Mouse (Mus musculus) hindbrain, embryonic 13.5 days (tissue): ENCODE results near the gene Bag6. TPM values are rescaled to one million over a fixed set of nuclear protein-coding genes. Genes with fewer than 3 reads are reported as not detected.
A peak's percentile ranks its signal among the peaks of the same experiment; 100 is the strongest.

Source experiments
- ATAC-seq: fragments of 200-750 bp; cut with Nextera tagmentation; 2 replicates; pipeline ENCODE4 v1.8.0; 2017; ENCODE audit warnings: moderate TSS enrichment; ENCODE audit not compliant: low FRiP score
- H3K27ac ChIP-seq: fragments of 300-500 bp; sonication (generic); 2 replicates; pipeline ENCODE4 v1.5.1; 2015; ENCODE audit warnings: inconsistent platforms, mild to moderate bottlenecking, moderate library complexity
- H3K27me3 ChIP-seq: fragments of 300-500 bp; sonication (generic); 2 replicates; pipeline ENCODE4 v1.6.1; 2015; ENCODE audit warnings: mild to moderate bottlenecking, inconsistent platforms
- H3K36me3 ChIP-seq: fragments of 300-500 bp; sonication (generic); 2 replicates; pipeline ENCODE4 v1.6.1; 2015; ENCODE audit warnings: mild to moderate bottlenecking, inconsistent platforms
- H3K4me1 ChIP-seq: fragments of 300-500 bp; sonication (generic); replicated peaks from 2 replicates; pipeline ENCODE4 v1.6.1; 2015; ENCODE audit warnings: inconsistent platforms
- H3K4me2 ChIP-seq: fragments of 300-500 bp; sonication (generic); 2 replicates; pipeline ENCODE4 v1.6.1; 2015; ENCODE audit warnings: inconsistent platforms, mild to moderate bottlenecking, moderate library complexity
- H3K4me3 ChIP-seq: fragments of 300-500 bp; sonication (generic); 2 replicates; pipeline ENCODE4 v1.5.1; 2015; ENCODE audit warnings: mild to moderate bottlenecking, inconsistent platforms
- H3K9ac ChIP-seq: fragments of 300-500 bp; sonication (generic); 2 replicates; pipeline ENCODE4 v1.6.1; 2015; ENCODE audit warnings: mild to moderate bottlenecking, inconsistent platforms
- H3K9me3 ChIP-seq: fragments of 300-500 bp; sonication (generic); 2 replicates; pipeline ENCODE4 v1.6.1; 2016; ENCODE audit warnings: inconsistent platforms
- WGBS: fragments of 180-500 bp; shearing (Covaris S2); methylation state at CpG from one replicate; pipeline ENCODE4 v1.1.7; 2015; 5-methylcytosine and 5-hydroxymethylcytosine counted together
- polyA plus RNA-seq: library from polyadenylated mRNA; unstranded; fragments of >200 nt; fragmentation: Nextera tagmentation; extraction: Ambion mirVana; gene quantifications from 2 replicates; pipeline ENCODE4 v1.2.1, GENCODE M21; 2015

Gene Bag6
- polyA plus RNA-seq, 1 experiment from 2014 or later, result 76.5 TPM

GRCm38 (mm10) chr17:35101161-35101560 lies 33.8 kb upstream of the Bag6 start:
- no peaks in the 10 kb centered on the region for H3K27me3 ChIP-seq
- no peak overlapping the region for H3K4me3 ChIP-seq
- H3K36me3 ChIP-seq, result peaks cover 82% of the 10 kb centered on the region
- no peak for ATAC-seq
- no peak overlapping the region for H3K4me2 ChIP-seq
- H3K9ac ChIP-seq, result no peak overlapping the region
- no peaks in the 10 kb centered on the region for H3K9me3 ChIP-seq
- WGBS, result 93% methylated on average over 11 of the region's 11 CpGs
- no peak overlapping the region for H3K27ac ChIP-seq
- peaks cover 4% of the 10 kb centered on the region for H3K4me1 ChIP-seq

- H3K27ac ChIP-seq, result no peak overlapping the region
- H3K4me3 ChIP-seq, result no peak overlapping the region
- no peak for ATAC-seq
- H3K9ac ChIP-seq, result 0 out of 2 replicates have a peak overlapping the region, but pooled peaks have one; percentile 24
- 76% methylated on average over 8 of the region's 8 CpGs for WGBS
- no peak overlapping the region for H3K4me2 ChIP-seq
- H3K9me3 ChIP-seq, result no peaks in the 10 kb centered on the region
- H3K4me1 ChIP-seq, result peaks cover 7% of the 10 kb centered on the region
- H3K27me3 ChIP-seq, result no peaks in the 10 kb centered on the region
- H3K36me3 ChIP-seq, result peaks cover 70% of the 10 kb centered on the region
Measured at GRCm38 (mm10) chr17:35102299-35102698, 32.7 kb upstream of the Bag6 start.

- peaks cover 7% of the 10 kb centered on the region for H3K4me1 ChIP-seq
- H3K9me3 ChIP-seq, result no peaks in the 10 kb centered on the region
- WGBS, result 75% methylated on average over 6 of the region's 6 CpGs
- no peaks in the 10 kb centered on the region for H3K27me3 ChIP-seq
- H3K36me3 ChIP-seq, result peaks cover 61% of the 10 kb centered on the region
- peak overlapping the region; percentile 24; the same call in 1 of the 2 replicates for H3K9ac ChIP-seq
- no peak overlapping the region for H3K4me2 ChIP-seq
- H3K4me3 ChIP-seq, result no peak overlapping the region
- no peak for ATAC-seq
- H3K27ac ChIP-seq, result no peak overlapping the region
Measured at GRCm38 (mm10) chr17:35103221-35103690, 31.7 kb upstream of the Bag6 start.

GRCm38 (mm10) chr17:35104079-35104478 lies 30.9 kb upstream of the Bag6 start:
- WGBS, result 96% methylated on average over 7 of the region's 7 CpGs
- Histone ChIP-seq H3K4me2 (no peak overlapping the region), H3K27ac (no peak overlapping the region), H3K4me3 (no peak overlapping the region), H3K27me3 (no peaks in the 10 kb centered on the region), H3K4me1 (peaks cover 7% of the 10 kb centered on the region), H3K9me3 (no peaks in the 10 kb centered on the region), H3K36me3 (peaks cover 52% of the 10 kb centered on the region), H3K9ac (0 out of 2 replicates have a peak overlapping the region, but pooled peaks have one; percentile 13)
- no peak for ATAC-seq

- no peaks in the 10 kb centered on the region for H3K9me3 ChIP-seq
- no peaks in the 10 kb centered on the region for H3K27me3 ChIP-seq
- no peak for ATAC-seq
- H3K4me3 ChIP-seq, result no peak overlapping the region
- peaks cover 46% of the 10 kb centered on the region for H3K36me3 ChIP-seq
- H3K4me1 ChIP-seq, result peaks cover 7% of the 10 kb centered on the region
- no peak overlapping the region for H3K4me2 ChIP-seq
- 80% methylated on average over 6 of the region's 6 CpGs for WGBS
- H3K27ac ChIP-seq, result no peak overlapping the region
- no peak overlapping the region for H3K9ac ChIP-seq
Measured at GRCm38 (mm10) chr17:35104754-35105153, 30.2 kb upstream of the Bag6 start.

GRCm38 (mm10) chr17:35105740-35106389 lies 29.1 kb upstream of the Bag6 start:
- Histone ChIP-seq H3K9ac (peak overlapping the region; percentile 65), H3K27me3 (no peaks in the 10 kb centered on the region), H3K4me3 (peak overlapping the region; percentile 11; the same call in 1 of the 2 replicates), H3K27ac (no peak overlapping the region), H3K4me2 (peak overlapping the region; percentile 39; the same call in 1 of the 2 replicates), H3K36me3 (peaks cover 35% of the 10 kb centered on the region), H3K9me3 (no peaks in the 10 kb centered on the region), H3K4me1 (peaks cover 7% of the 10 kb centered on the region)
- ATAC-seq, result 0 out of 2 replicates have a peak, but pooled peaks have one; percentile 24
- WGBS, result 23% methylated on average over 13 of the region's 13 CpGs

GRCm38 (mm10) chr17:35106522-35106921 lies 28.5 kb upstream of the Bag6 start:
- no peak overlapping the region for H3K4me2 ChIP-seq
- no peak for ATAC-seq
- 72% methylated on average over 3 of the region's 3 CpGs for WGBS
- no peaks in the 10 kb centered on the region for H3K9me3 ChIP-seq
- H3K27me3 ChIP-seq, result no peaks in the 10 kb centered on the region
- H3K9ac ChIP-seq, result 0 out of 2 replicates have a peak overlapping the region, but pooled peaks have one; percentile 65
- H3K4me3 ChIP-seq, result no peak overlapping the region
- H3K27ac ChIP-seq, result no peak overlapping the region
- peaks cover 7% of the 10 kb centered on the region for H3K4me1 ChIP-seq
- H3K36me3 ChIP-seq, result peaks cover 28% of the 10 kb centered on the region

GRCm38 (mm10) chr17:35108097-35108496 lies 26.9 kb upstream of the Bag6 start, which contains the start of gene Ly6g5c:
Ly6g5c (plus strand) TSS chr17:35108279.
- no peak within 1 kb of the TSS for H3K4me2 ChIP-seq
- 89% methylated on average over 6 of the region's 6 CpGs for WGBS

GRCm38 (mm10) chr17:35111774-35112173 lies 23.2 kb upstream of the Bag6 start:
- ATAC-seq, result no peak
- no peak overlapping the region for H3K27ac ChIP-seq
- 79% methylated on average over 9 of the region's 9 CpGs for WGBS

More at GRCm38 (mm10) chr17:35108097-35108496, 26.9 kb upstream of the Bag6 start, which contains the start of gene Ly6g5c:
- ATAC-seq, result no peak
- no peak within 1 kb of the TSS for H3K4me3 ChIP-seq
- no peak within 1 kb of the TSS for H3K9ac ChIP-seq
- H3K9me3 ChIP-seq, result no peaks in the 10 kb centered on the region
- no peak within 1 kb of the TSS for H3K27ac ChIP-seq
- no peaks in the 10 kb centered on the region for H3K27me3 ChIP-seq
- peaks cover 12% of the 10 kb centered on the region for H3K36me3 ChIP-seq
- H3K4me1 ChIP-seq, result peaks cover 7% of the 10 kb centered on the region

GRCm38 (mm10) chr17:35115046-35116019 lies 19.6 kb upstream of the Bag6 start, which contains the start of gene Ly6g5b:
Ly6g5b (minus strand) TSS chr17:35115428.
- no peak for ATAC-seq
- Histone ChIP-seq H3K4me2 (no peak within 1 kb of the TSS), H3K4me1 (peaks cover 9% of the 10 kb centered on the region), H3K36me3 (peaks cover 53% of the 10 kb centered on the region), H3K27ac (no peak within 1 kb of the TSS), H3K9ac (no peak within 1 kb of the TSS), H3K27me3 (no peaks in the 10 kb centered on the region), H3K9me3 (no peaks in the 10 kb centered on the region), H3K4me3 (no peak within 1 kb of the TSS)
- WGBS, result 84% methylated on average over 8 of the region's 8 CpGs

More at GRCm38 (mm10) chr17:35111774-35112173, 23.2 kb upstream of the Bag6 start:
- H3K9ac ChIP-seq, result no peak overlapping the region
- peaks cover 28% of the 10 kb centered on the region for H3K36me3 ChIP-seq
- no peak overlapping the region for H3K4me3 ChIP-seq
- no peaks in the 10 kb centered on the region for H3K27me3 ChIP-seq
- H3K9me3 ChIP-seq, result no peaks in the 10 kb centered on the region
- no peak overlapping the region for H3K4me2 ChIP-seq
- no peaks in the 10 kb centered on the region for H3K4me1 ChIP-seq

GRCm38 (mm10) chr17:35120745-35121142 lies 14.2 kb upstream of the Bag6 start:
- Histone ChIP-seq H3K27ac (peak overlapping the region; percentile 76), H3K36me3 (peaks cover 50% of the 10 kb centered on the region), H3K4me3 (peak overlapping the region; percentile 93), H3K9ac (peak overlapping the region; percentile 97), H3K4me1 (peaks cover 26% of the 10 kb centered on the region), H3K9me3 (no peaks in the 10 kb centered on the region), H3K4me2 (peak overlapping the region; percentile 91), H3K27me3 (no peaks in the 10 kb centered on the region)
- ATAC-seq, result no peak; the same call in 1 of the 2 replicates
- under 1% methylated on average over 33 of the region's 33 CpGs for WGBS
